Mouse (Mus musculus): Measurements from ENCODE around the gene Mrps33. TPM values are rescaled to one million over a fixed set of nuclear protein-coding genes. Genes with fewer than 3 reads are reported as not detected.

Mrps33 gene
- polyA plus RNA-seq, 1 experiment = 125 TPM

DNA sequence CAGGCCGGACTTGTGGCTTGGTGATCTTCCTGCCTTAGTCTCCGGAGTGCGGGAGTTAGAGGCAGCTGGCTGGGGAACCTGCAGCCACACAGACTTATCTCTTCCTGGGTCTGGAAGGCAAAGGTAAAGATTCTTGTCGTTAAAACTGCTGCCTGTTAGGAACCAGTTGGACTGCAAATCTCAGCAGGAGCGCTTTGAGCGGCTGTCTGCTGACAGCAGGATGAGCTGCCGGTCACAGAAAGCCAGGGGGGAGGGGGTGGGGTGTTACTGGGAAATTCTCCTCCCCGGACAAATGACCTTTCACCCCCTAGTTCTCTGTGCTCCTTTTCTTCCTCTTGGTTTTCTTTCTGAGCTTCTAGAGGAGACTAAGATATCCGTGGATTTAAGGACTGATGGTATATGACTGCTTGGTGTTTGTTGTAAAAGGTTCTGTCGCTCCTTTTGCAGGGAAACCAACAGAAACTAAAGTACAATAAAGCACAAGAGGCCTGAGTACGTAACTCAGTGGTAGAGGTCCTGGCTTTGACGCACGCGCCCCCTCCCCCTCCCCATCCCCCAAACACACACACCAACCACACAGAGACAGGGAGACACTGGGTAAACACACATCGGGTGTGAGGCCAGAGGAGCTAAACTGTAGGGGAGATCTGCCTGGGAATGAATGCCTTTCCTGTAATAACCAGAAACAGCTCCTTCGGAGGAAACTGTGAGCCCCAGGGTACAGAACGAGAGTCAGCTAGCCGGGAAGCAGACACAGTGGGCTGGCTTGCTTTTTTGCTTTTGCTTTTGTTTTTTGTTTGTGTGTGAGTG lies 29.7 kb downstream of the Mrps33 start:
- no peak for DNase-seq (ENCODE audit: low read depth)

DNA sequence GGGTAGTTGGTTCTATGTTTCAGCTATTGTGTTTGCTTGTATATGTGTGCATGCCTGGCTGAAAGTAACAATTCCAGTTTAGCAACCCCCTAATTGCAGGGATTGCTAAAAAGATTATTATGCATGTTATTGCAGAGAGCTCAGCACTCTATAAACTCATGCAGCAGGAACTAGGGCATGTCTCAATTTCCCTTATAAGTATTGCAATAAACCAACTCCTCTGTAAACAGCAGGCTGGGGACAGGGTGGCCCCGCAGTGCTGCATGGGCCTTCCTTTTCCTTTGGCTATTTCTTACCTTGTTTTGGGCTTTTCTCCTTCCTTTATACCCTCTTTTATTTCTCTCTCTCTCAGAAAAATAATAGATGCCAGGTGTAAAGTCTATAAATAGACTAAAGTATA lies 32.3 kb downstream of the Mrps33 start:
- DNase-seq (ENCODE audit: low read depth) = no peak

DNA sequence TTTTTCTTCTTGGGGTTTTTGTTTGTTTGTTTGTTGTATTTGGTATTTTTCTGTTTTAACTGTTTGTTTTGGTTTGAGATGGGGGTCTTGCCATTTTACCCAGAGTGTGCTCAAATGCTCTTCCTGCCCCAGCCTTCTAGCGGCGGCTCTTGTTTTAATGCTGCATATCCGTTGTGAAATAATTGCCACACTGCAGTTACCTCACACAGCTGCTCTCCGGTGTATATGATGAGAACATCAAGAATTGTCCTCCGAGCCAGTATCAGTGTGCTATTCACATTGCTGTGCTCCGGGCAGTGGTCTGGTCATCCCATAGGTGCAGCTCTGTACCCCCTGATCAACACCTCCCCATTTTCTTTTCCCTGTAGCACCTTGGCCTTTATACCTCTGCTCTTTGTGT lies 34.5 kb downstream of the Mrps33 start:
- no peak for DNase-seq (ENCODE audit: low read depth)

DNA sequence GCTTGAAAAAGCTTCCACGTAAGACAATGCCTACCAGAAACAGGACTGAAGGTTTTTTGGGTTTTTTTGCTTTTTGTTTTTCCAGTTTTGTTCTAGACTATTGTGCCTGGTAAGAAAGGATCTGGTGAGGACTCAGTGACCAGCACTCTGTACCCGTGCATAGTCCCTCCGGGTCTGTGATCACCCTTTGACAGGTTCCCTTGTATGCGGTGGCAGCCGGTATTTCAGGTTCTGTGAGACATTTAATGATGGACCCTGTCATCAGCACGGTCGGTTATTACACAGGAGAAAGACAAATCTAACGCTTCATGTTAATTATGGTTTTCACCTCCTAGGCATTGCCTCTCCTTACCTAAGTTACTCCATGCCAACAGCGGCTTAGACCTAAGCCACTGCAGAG lies 35.8 kb downstream of the Mrps33 start:
- no peak for DNase-seq (ENCODE audit: low read depth)

DNA sequence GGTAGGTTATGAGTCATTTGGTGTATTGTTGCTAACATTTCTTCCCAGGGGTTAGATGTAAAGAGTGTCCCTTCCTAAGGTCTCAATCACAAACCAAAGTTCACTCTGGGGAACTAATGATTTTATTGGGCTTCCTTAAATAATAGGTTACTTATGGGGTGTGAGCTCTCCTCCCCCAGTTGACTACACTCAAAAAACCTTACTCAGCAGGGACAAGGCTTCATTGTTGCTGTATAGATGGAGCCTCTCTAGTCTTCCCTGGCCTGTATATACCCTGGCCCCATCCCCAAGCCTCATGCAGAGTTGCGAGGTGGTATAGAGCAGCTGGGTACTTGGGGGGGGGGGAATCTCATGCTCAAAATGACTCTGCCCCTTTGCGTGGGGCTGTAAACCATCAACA lies 53.6 kb downstream of the Mrps33 start:
- DNase-seq (ENCODE audit: low read depth) = no peak

Other genes starting within 250 kb of the Mrps33 start
- gene Adck2, start 237.1 kb downstream of the Mrps33 start, polyA plus RNA-seq (2012; rRNA removed) = 11.7 and 14.6 TPM in 2 replicates
- gene Gm42420, start 225.2 kb downstream of the Mrps33 start, polyA plus RNA-seq (2012; rRNA removed) = 0.68 and 1.7 TPM in 2 replicates
- gene Ndufb2, start 218.4 kb downstream of the Mrps33 start, polyA plus RNA-seq (2012; rRNA removed) = 200 and 365 TPM in 2 replicates
- gene Braf, start 85.5 kb downstream of the Mrps33 start, polyA plus RNA-seq (2012; rRNA removed) = 14.4 and 14.8 TPM in 2 replicates
- 0.62 and 0.77 TPM in 2 replicates for gene Tmem178b, start 62.3 kb upstream of the Mrps33 start, polyA plus RNA-seq (2012; rRNA removed)

All from gonadal fat pad, adult 2 months (tissue).